Mouse (Mus musculus): ENCODE results near the gene Plxnd1.

Gene Plxnd1

GRCm38 (mm10) chr6:115919876-115920275 is 74.9 kb downstream of the Plxnd1 start:
- ATAC-seq (ENCODE audit: low TSS enrichment) = no peak

- ATAC-seq (ENCODE audit: low TSS enrichment) = no peak
These were observed 76.2 kb downstream of the Plxnd1 start for GRCm38 (mm10) chr6:115918615-115919014.

- ATAC-seq (ENCODE audit: low TSS enrichment) = no peak
These were observed 78.2 kb downstream of the Plxnd1 start for GRCm38 (mm10) chr6:115916611-115917010.

- ATAC-seq (ENCODE audit: low TSS enrichment) = peak; percentile 53
These were observed 79.0 kb downstream of the Plxnd1 start for GRCm38 (mm10) chr6:115915601-115916445.

GRCm38 (mm10) chr6:115914511-115915202 is 80.1 kb downstream of the Plxnd1 start:
- ATAC-seq (ENCODE audit: low TSS enrichment) = peak; percentile 47

- ATAC-seq (ENCODE audit: low TSS enrichment) = no peak
These were observed 81.3 kb downstream of the Plxnd1 start for GRCm38 (mm10) chr6:115913482-115913881.

- no peak for ATAC-seq (ENCODE audit: low TSS enrichment)
These were observed 83.0 kb downstream of the Plxnd1 start for GRCm38 (mm10) chr6:115911763-115912162.

GRCm38 (mm10) chr6:115909940-115910339 is 84.9 kb downstream of the Plxnd1 start:
- ATAC-seq (ENCODE audit: low TSS enrichment) = no peak

GRCm38 (mm10) chr6:115909052-115909451 is 85.8 kb downstream of the Plxnd1 start:
- no peak for ATAC-seq (ENCODE audit: low TSS enrichment)

- no peak for ATAC-seq (ENCODE audit: low TSS enrichment)
These were observed 86.3 kb downstream of the Plxnd1 start for GRCm38 (mm10) chr6:115908421-115908982.

GRCm38 (mm10) chr6:115906871-115907270 is 87.9 kb downstream of the Plxnd1 start:
- ATAC-seq (ENCODE audit: low TSS enrichment) = peak; percentile 29; the same call in 1 of the 2 replicates

GRCm38 (mm10) chr6:115906455-115906854 is 88.3 kb downstream of the Plxnd1 start:
- ATAC-seq (ENCODE audit: low TSS enrichment) = no peak

GRCm38 (mm10) chr6:115905568-115905967 is 89.2 kb downstream of the Plxnd1 start:
- no peak for ATAC-seq (ENCODE audit: low TSS enrichment)

Data from frontal cortex, adult (tissue).